Comparison of ENCODE assay signal across 24 mouse cellular contexts in genomic region chr1:93453721-93454255, GRCm38 (mm10). TPM values are rescaled to one million over a fixed set of nuclear protein-coding genes. Genes with fewer than 3 reads are reported as not detected.
DNase-seq lines count a peak whose midpoint lies in the region; ATAC-seq and TF ChIP-seq lines count a peak whose summit lies in the region.
"Had no signal": no experiment of that assay in that cellular context is flagged by ENCODE, and none has a peak within 500 bp of the region (broad histone marks: within the 10 kb centered on the region; RNA-seq: fewer than 3 reads in every experiment).

No protein-coding gene starts in this region.

- H3K36me3 ChIP-seq in heart, embryonic 13.5 days = no peaks in the 10 kb centered on the region
- no peaks in the 10 kb centered on the region for H3K36me3 ChIP-seq in kidney, adult 2 months (ENCODE audit: control insufficient read depth, insufficient read depth, low read length)
- no peaks in the 10 kb centered on the region for H3K36me3 ChIP-seq in kidney, embryonic 14.5 days (ENCODE audit: control insufficient read depth, insufficient read depth, low read length)
- H3K36me3 ChIP-seq: embryonic facial prominence, embryonic 13.5 days; hindbrain, embryonic 15.5 days; midbrain, embryonic 12.5 days; neural tube, embryonic 12.5 days had no signal

- DNase-seq in adrenal gland, adult (ENCODE audit: inconsistent age in 2 of 2, low spot score in 1 of 2) = peak; percentile 49 to 86
- DNase-seq in adrenal gland, adult 18-20 months (ENCODE audit: low spot score in 2 of 2) = no peak
- DNase-seq in heart, adult 8-10 months (ENCODE audit: low spot score) = no peak
- peak; percentile 65 for DNase-seq in kidney, adult 2 months
- peak; percentile 34 to 47 for DNase-seq in adrenal gland, postnatal 36 days
- DNase-seq in right cerebral cortex, adult 2 months (ENCODE audit: low spot score in 2 of 2) = no peak
- DNase-seq: cerebellum, adult 11-12 months; cerebellum, postnatal 14 days; gastrocnemius, postnatal 25 days; heart, postnatal 36 days; layer of hippocampus, postnatal 36 days; thymus, postnatal 14 days had no signal

- H3K27ac ChIP-seq in heart, embryonic 13.5 days (replicated peaks) = peak overlapping the region; percentile 56
- peak overlapping the region; percentile 93 for H3K27ac ChIP-seq in kidney, adult 2 months (ENCODE audit: insufficient read depth, low read depth, low read length)
- H3K27ac ChIP-seq in kidney, embryonic 14.5 days (ENCODE audit: low read depth, low read length) = no peak overlapping the region
- H3K27ac ChIP-seq: embryonic facial prominence, embryonic 13.5 days; hindbrain, embryonic 15.5 days; midbrain, embryonic 12.5 days; neural tube, embryonic 12.5 days; stomach, postnatal 0 days had no signal

- no peaks in the 10 kb centered on the region for H3K9me3 ChIP-seq in heart, embryonic 13.5 days
- H3K9me3 ChIP-seq in kidney, embryonic 14.5 days (ENCODE audit: control insufficient read depth, low read length) = no peaks in the 10 kb centered on the region
- H3K9me3 ChIP-seq: embryonic facial prominence, embryonic 13.5 days; hindbrain, embryonic 15.5 days; midbrain, embryonic 12.5 days; neural tube, embryonic 12.5 days had no signal

- peaks cover 22% of the 10 kb centered on the region for H3K4me1 ChIP-seq in heart, embryonic 13.5 days
- peaks cover 16% of the 10 kb centered on the region for H3K4me1 ChIP-seq in kidney, adult 2 months (ENCODE audit: control insufficient read depth, insufficient read depth, low read length)
- H3K4me1 ChIP-seq in kidney, embryonic 14.5 days (ENCODE audit: control insufficient read depth, insufficient read depth, low read length) = no peaks in the 10 kb centered on the region
- H3K4me1 ChIP-seq: embryonic facial prominence, embryonic 13.5 days; hindbrain, embryonic 15.5 days; midbrain, embryonic 12.5 days; neural tube, embryonic 12.5 days had no signal

- no peak overlapping the region for H3K4me3 ChIP-seq in heart, embryonic 13.5 days
- no peak overlapping the region for H3K4me3 ChIP-seq in kidney, adult 2 months (ENCODE audit: insufficient read depth, low read depth, low read length)
- H3K4me3 ChIP-seq in kidney, embryonic 14.5 days (ENCODE audit: low read length) = no peak overlapping the region
- H3K4me3 ChIP-seq: embryonic facial prominence, embryonic 13.5 days; hindbrain, embryonic 15.5 days; midbrain, embryonic 12.5 days; neural tube, embryonic 12.5 days had no signal

- H3K9ac ChIP-seq in heart, embryonic 13.5 days = no peak overlapping the region
- no peak overlapping the region for H3K9ac ChIP-seq in kidney, embryonic 14.5 days (ENCODE audit: low read depth, low read length)
- H3K9ac ChIP-seq: embryonic facial prominence, embryonic 13.5 days; hindbrain, embryonic 15.5 days; midbrain, embryonic 12.5 days; neural tube, embryonic 12.5 days had no signal

- no peak overlapping the region for H3K4me2 ChIP-seq in heart, embryonic 13.5 days
- H3K4me2 ChIP-seq in kidney, embryonic 14.5 days (replicated peaks; ENCODE audit: low read depth, low read length) = no peak overlapping the region
- H3K4me2 ChIP-seq: embryonic facial prominence, embryonic 13.5 days; hindbrain, embryonic 15.5 days; midbrain, embryonic 12.5 days; neural tube, embryonic 12.5 days had no signal

- no peak for TF ChIP-seq CTCF in kidney, adult 2 months (conservative IDR thresholded peaks at IDR 0.05; ENCODE audit: insufficient read depth, insufficient read length, low read depth, low read length)

- H3K27me3 ChIP-seq in heart, embryonic 13.5 days (replicated peaks) = no peaks in the 10 kb centered on the region
- no peaks in the 10 kb centered on the region for H3K27me3 ChIP-seq in kidney, adult 2 months (replicated peaks; ENCODE audit: control insufficient read depth, insufficient read depth, low read length)
- H3K27me3 ChIP-seq in kidney, embryonic 14.5 days (ENCODE audit: control insufficient read depth, insufficient read depth, low read length) = no peaks in the 10 kb centered on the region
- H3K27me3 ChIP-seq: embryonic facial prominence, embryonic 13.5 days; hindbrain, embryonic 15.5 days; midbrain, embryonic 12.5 days; neural tube, embryonic 12.5 days had no signal

- no peak for TF ChIP-seq POLR2A in kidney, adult 2 months (IDR thresholded peaks at IDR 0.05; ENCODE audit: low read depth, low read length)

- ATAC-seq in heart, embryonic 13.5 days (ENCODE audit: extremely low read depth, insufficient number of reproducible peaks, low FRiP score, low TSS enrichment) = no peak
- ATAC-seq in kidney, embryonic 14.5 days (ENCODE audit: low FRiP score, low TSS enrichment) = no peak
- ATAC-seq: activated CD4-positive, CD25-positive, alpha-beta regulatory T cell, adult 4 months; CD4-positive, CD25-positive, alpha-beta regulatory T cell, adult 4 months; forebrain, embryonic 14.5 days; intestine, postnatal 0 days; lung, postnatal 0 days had no signal

RNA-seq across cellular contexts. Expression of gene Hdlbp, which starts 24.8 kb away (rescaled TPM):
- total RNA-seq in adrenal gland, adult 18-20 months (2021) = 100 to 1,000 TPM; 316 to 376 TPM
- polyA plus RNA-seq in heart, embryonic 13.5 days (2015; fragmentation: Nextera tagmentation; extraction: Ambion mirVana) = 143 and 152 TPM in 2 replicates
- total RNA-seq in heart, adult 8-10 months (2022) = 100 to 1,000 TPM; 558 to 656 (median 619) TPM
- 95.0 and 97.8 TPM in 2 replicates for polyA plus RNA-seq in kidney, adult 2 months (2012; rRNA removed)
- 128 and 161 TPM in 2 replicates for polyA plus RNA-seq in kidney, embryonic 14.5 days (2014; fragmentation: Nextera tagmentation; extraction: Ambion mirVana)
- total RNA-seq in adrenal gland, postnatal 36 days (2021) = 100 to 1,000 TPM; 374 to 400 TPM

RNA-seq across cellular contexts. Expression of gene Farp2, which starts 58.1 kb away (rescaled TPM):
- 10 to 100 TPM; 18.5 to 18.7 TPM for total RNA-seq in adrenal gland, adult 18-20 months (2021)
- polyA plus RNA-seq in heart, embryonic 13.5 days (2015; fragmentation: Nextera tagmentation; extraction: Ambion mirVana) = 3.3 and 3.7 TPM in 2 replicates
- total RNA-seq in heart, adult 8-10 months (2022) = 10 to 100 TPM; 19.1 to 25.2 (median 22.3) TPM
- 10.4 and 12.5 TPM in 2 replicates for polyA plus RNA-seq in kidney, adult 2 months (2012; rRNA removed)
- 6.2 and 7.5 TPM in 2 replicates for polyA plus RNA-seq in kidney, embryonic 14.5 days (2014; fragmentation: Nextera tagmentation; extraction: Ambion mirVana)
- 10 to 100 TPM; 19.1 to 23.5 TPM for total RNA-seq in adrenal gland, postnatal 36 days (2021)

Comparison
In these comparisons a context has a peak if more than half of its experiments do, and no peak if none do; other contexts are left out.
1. DNase-seq: peak in adrenal gland, adult (2 of 2), kidney, adult 2 months (single experiment) and adrenal gland, postnatal 36 days (2 of 2); none in adrenal gland, adult 18-20 months (0 of 2), heart, adult 8-10 months (single experiment) and right cerebral cortex, adult 2 months (0 of 2).